Mouse (Mus musculus): Measurements from ENCODE around the gene Cst3.

Gene Cst3

GRCm38 (mm10) chr2:148856630-148857400 is 18.7 kb downstream of the Cst3 start:
- DNase-seq (ENCODE audit: low spot score): no peak

- DNase-seq (ENCODE audit: low spot score): peak; percentile 71
Observed at GRCm38 (mm10) chr2:148851116-148851906, 24.2 kb downstream of the Cst3 start.

DNA sequence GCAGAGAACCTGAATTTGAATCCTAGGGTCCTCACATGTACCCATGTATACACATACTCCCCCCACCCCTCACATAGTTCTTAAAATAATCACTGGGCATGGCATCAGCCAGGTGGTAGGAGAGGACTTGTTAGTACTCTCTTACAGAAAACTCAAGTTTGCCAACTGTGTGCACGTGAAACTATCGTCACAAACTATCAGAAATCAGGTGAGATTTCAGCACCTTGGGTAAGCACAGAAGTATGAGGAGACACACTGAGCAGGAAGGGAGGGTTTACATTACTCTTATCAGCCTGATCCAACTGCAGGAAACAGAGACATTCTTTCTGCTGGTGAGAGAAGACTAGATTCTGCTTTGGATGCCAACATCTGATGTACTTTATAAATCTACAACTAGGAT is 36.3 kb downstream of the Cst3 start:
- DNase-seq (ENCODE audit: low spot score): no peak

- no peak for DNase-seq (ENCODE audit: low spot score)
Observed at GRCm38 (mm10) chr2:148838075-148838777, 37.3 kb downstream of the Cst3 start.

GRCm38 (mm10) chr2:148834912-148835311 is 40.6 kb downstream of the Cst3 start, which contains the start of gene Cst9:
Gene Cst9 (plus strand): TSS chr2:148835147.
- DNase-seq (ENCODE audit: low spot score): no peak

DNA sequence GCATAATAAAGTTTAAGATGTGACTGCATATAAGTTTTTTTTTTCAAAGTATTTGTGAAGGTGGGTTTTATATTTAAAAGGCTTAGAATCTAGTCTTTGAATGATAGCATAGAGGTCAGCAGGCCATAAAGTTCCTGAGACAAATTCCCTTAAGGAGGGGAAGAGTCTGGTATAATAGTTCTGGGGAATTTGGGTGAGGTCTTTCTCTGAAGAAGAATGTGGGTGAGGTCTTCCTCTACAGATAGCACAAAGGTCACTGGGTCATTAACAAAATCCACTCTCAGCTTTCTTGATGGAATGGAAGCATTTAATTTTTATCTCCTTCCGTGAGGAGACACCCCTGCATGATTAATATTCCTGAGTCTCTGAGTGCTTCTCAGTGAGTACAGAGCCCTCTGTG is 49.5 kb downstream of the Cst3 start:
- DNase-seq (ENCODE audit: low spot score): no peak

Data from urinary bladder, postnatal 25 days (tissue).